Mouse (Mus musculus) stomach, embryonic 14.5 days (tissue): ENCODE measurements around the gene Zfp78. TPM values are rescaled to one million over a fixed set of nuclear protein-coding genes. Genes with fewer than 3 reads are reported as not detected.
"Not testable (repeated sequence)": the region's sequence is repeated elsewhere in the genome, so short reads cannot be mapped to it uniquely, and the experiment has no call there.

ENCODE experiments used
- ATAC-seq: fragments of 200-750 bp; cut with Nextera tagmentation; 2 replicates; pipeline ENCODE4 v1.8.0; 2017; ENCODE audit warnings: low read depth, moderate TSS enrichment; ENCODE audit not compliant: insufficient number of reproducible peaks, insufficient read depth, low FRiP score
- H3K27ac ChIP-seq: fragments of 300-500 bp; sonication (generic); 2 replicates; pipeline ENCODE4 v1.5.1; 2014; ENCODE audit warnings: mild to moderate bottlenecking, low read length, moderate library complexity, mixed read lengths
- H3K27me3 ChIP-seq: fragments of 300-500 bp; sonication (generic); 2 replicates; pipeline ENCODE4 v1.6.1; 2014; ENCODE audit warnings: low read length, control low read depth, mixed read lengths; ENCODE audit not compliant: control insufficient read depth, insufficient read depth
- H3K36me3 ChIP-seq: fragments of 300-500 bp; sonication (generic); 2 replicates; pipeline ENCODE4 v1.6.1; 2014; ENCODE audit warnings: mild to moderate bottlenecking, control low read depth, low read length, moderate library complexity, mixed read lengths; ENCODE audit not compliant: control insufficient read depth, insufficient read depth
- H3K4me1 ChIP-seq: fragments of 300-500 bp; sonication (generic); 2 replicates; pipeline ENCODE4 v1.6.1; 2014; ENCODE audit warnings: low read length, control low read depth, mixed read lengths; ENCODE audit not compliant: control insufficient read depth, insufficient read depth
- H3K4me2 ChIP-seq: fragments of 300-500 bp; sonication (generic); replicated peaks from 2 replicates; pipeline ENCODE4 v1.6.1; 2014; ENCODE audit warnings: low read depth, low read length, control low read depth
- H3K4me3 ChIP-seq: fragments of 300-500 bp; sonication (generic); 2 replicates; pipeline ENCODE4 v1.5.1; 2014; ENCODE audit warnings: low read depth, low read length, control low read depth
- H3K9ac ChIP-seq: fragments of 300-500 bp; sonication (generic); replicated peaks from 2 replicates; pipeline ENCODE4 v1.6.1; 2014; ENCODE audit warnings: low read depth, mild to moderate bottlenecking, control low read depth, low read length, moderate library complexity, mixed read lengths
- H3K9me3 ChIP-seq: fragments of 300-500 bp; sonication (generic); 2 replicates; pipeline ENCODE4 v1.6.1; 2016; ENCODE audit warnings: low read depth, low read length, control low read depth; ENCODE audit not compliant: control insufficient read depth
- WGBS: fragments of 180-500 bp; shearing (Covaris S2); extraction: QIAGEN DNeasy Blood & Tissue Kit; methylation state at CpG from one replicate; pipeline ENCODE4 v1.1.7; 2014; 5-methylcytosine and 5-hydroxymethylcytosine counted together
- polyA plus RNA-seq: library from polyadenylated mRNA; unstranded; fragments of >200 nt; fragmentation: Nextera tagmentation; extraction: Ambion mirVana; gene quantifications from 2 replicates; pipeline ENCODE4 v1.2.1, GENCODE M21; 2014

Gene Zfp78
- polyA plus RNA-seq, 1 experiment from 2014 or later, result 4.5 TPM

DNA sequence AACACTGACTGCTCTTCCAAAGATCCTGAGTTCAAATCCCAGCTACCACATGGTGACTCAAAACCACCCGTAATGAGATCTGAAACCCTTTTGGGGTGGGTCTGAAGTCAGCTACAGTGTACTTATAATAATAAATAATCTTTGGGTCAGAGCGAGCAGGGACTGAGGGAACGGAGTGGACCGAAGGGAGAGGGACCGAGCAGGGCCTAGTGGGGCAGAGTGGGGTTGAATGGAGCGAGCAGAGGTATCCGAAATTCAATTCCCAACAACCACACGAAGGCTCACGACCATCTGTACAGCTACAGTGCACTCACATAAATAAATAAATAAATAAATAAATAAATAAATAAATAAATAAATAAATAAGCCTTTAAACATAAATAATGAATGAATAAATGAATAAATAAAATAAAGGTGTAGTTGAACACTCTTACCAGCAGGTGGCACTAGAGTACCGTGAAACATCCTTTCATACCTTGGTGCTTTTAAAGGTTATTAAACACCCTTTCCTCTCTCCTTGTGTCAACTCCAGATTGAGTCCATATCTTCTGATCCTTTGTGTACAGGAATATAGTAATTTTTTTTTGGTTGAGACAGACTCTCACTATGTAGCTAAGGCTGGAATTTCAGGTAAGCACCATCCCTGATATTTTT lies 4.0 kb upstream of the Zfp78 start:
- H3K27ac ChIP-seq, result no peak overlapping the region
- no peaks in the 10 kb centered on the region for H3K27me3 ChIP-seq
- no peaks in the 10 kb centered on the region for H3K9me3 ChIP-seq
- H3K4me3 ChIP-seq, result no peak overlapping the region
- no peak overlapping the region for H3K9ac ChIP-seq
- H3K4me2 ChIP-seq, result no peak overlapping the region
- no peak for ATAC-seq
- H3K36me3 ChIP-seq, result 0 out of 2 replicates have a peak, but pooled peaks cover 2% of the 10 kb centered on the region
- 54% methylated on average over 10 of the region's 10 CpGs for WGBS
- H3K4me1 ChIP-seq, result peaks cover 5% of the 10 kb centered on the region; the same call in 1 of the 2 replicates

DNA sequence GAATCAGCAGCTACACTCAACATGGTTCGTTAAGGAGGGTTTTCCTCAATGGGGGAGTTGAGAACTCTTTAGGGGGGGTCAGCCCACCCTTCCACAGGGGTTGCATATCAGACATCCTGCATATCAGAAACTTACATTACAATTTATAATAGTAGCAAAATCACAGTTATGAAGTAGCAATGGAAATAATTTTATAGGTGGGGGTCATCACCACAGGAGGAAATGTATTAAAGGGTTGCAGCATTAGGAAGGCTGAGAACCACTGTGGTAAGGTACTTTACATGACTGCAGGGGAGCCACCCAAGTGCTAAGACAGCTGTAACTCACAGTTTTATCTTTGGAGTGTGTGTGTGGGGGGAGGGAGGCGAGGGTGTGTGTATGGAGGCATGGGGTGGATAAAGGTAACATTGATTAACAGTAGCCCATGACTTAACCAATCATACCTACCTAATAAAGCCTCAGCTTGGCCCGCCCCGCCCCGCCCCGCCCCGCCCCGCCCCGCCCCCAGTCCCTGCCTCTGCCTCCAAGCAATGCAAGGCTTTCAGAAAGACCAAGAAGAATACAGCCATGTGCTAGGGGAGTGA lies 2.5 kb upstream of the Zfp78 start:
- WGBS, result 13% methylated on average over 9 of the region's 9 CpGs

GRCm38 (mm10) chr7:6361756-6362155 lies 1.3 kb upstream of the Zfp78 start:
- H3K9ac ChIP-seq, result 0 out of 2 replicates have a peak overlapping the region, but pooled peaks have one; percentile 36
- H3K4me1 ChIP-seq, result peaks cover 6% of the 10 kb centered on the region; the same call in 1 of the 2 replicates
- H3K27ac ChIP-seq, result peak overlapping the region; percentile 82
- H3K9me3 ChIP-seq, result no peaks in the 10 kb centered on the region
- H3K36me3 ChIP-seq, result no peaks in the 10 kb centered on the region
- ATAC-seq, result no peak
- no peaks in the 10 kb centered on the region for H3K27me3 ChIP-seq
- WGBS, result 27% methylated on average over 7 of the region's 7 CpGs
- H3K4me3 ChIP-seq, result peak overlapping the region; percentile 53
- peak overlapping the region; percentile 49 for H3K4me2 ChIP-seq

More for the DNA sequence above, 2.5 kb upstream of the Zfp78 start:
- H3K4me2 ChIP-seq, result no peak overlapping the region
- H3K9ac ChIP-seq, result no peak overlapping the region
- no peak overlapping the region for H3K4me3 ChIP-seq
- ATAC-seq, result no peak
- H3K27me3 ChIP-seq, result no peaks in the 10 kb centered on the region
- H3K36me3 ChIP-seq, result no peaks in the 10 kb centered on the region
- peaks cover 6% of the 10 kb centered on the region; the same call in 1 of the 2 replicates for H3K4me1 ChIP-seq
- no peaks in the 10 kb centered on the region for H3K9me3 ChIP-seq
- no peak overlapping the region for H3K27ac ChIP-seq

DNA sequence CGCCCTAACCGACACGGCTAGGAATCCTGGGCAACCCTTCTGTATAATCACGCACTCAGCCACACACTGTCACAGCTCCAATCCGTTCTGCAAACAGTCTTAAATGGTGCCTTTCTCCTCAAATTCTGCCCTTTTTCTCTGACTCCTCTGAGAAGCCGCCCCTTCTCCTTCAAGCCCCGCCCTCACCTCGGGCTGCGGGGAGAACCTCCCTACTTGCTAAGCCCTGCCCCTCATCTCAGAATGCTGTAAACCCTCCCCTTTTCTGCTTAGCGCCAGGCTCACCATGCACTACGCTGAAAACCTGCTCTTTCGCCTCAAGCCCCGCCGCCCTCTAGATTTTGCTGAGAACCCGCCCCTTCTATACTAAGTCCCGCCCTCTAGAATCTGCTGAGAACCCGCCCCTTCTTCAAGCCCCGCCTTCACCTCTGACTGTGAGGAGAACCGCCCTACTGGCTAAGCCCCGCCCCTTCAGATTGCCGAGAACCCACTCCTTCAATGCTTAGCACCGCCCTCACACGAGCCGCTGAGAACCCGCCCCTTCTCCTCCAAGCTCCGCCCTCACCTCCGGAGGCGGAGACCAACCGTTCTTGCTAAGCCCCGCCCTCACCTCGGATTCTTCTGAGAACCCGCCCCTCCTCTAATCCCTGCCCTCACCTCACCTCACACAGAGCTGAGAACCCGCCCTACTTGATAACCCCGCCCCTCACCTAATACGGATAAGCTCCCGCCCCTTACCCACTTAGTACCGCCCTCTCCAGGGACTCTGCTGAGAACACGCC lies 623 bp upstream of the Zfp78 start:
- WGBS, result under 1% methylated on average over 38 of the region's 38 CpGs
- no peaks in the 10 kb centered on the region for H3K9me3 ChIP-seq
- H3K36me3 ChIP-seq, result no peaks in the 10 kb centered on the region
- no peaks in the 10 kb centered on the region for H3K27me3 ChIP-seq
- peaks cover 6% of the 10 kb centered on the region; the same call in 1 of the 2 replicates for H3K4me1 ChIP-seq
- H3K9ac ChIP-seq, result peak overlapping the region; percentile 36; the same call in 1 of the 2 replicates
- peak; percentile 94 for ATAC-seq
- peak overlapping the region; percentile 82 for H3K27ac ChIP-seq
- peak overlapping the region; percentile 53 for H3K4me3 ChIP-seq
- H3K4me2 ChIP-seq, result peak overlapping the region; percentile 49

DNA sequence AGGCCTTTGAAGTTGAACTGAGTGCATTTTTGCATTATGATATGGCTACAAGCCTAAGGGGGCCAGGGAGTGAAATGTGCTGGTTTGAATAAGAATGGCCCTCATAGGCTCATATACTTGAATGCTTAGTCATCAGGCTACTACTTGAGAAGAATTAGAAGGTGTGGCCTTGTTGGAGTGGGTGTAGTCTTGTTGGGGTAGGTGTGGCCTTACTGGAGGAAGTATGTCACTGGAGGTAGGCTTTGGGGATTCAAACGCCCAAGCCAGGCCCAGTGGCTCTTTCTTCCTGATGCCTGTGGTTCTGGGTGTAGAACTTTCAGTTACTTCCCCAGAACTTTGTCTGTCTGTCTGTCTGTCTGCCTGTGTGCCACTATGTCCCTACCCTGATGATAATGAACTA lies 1.7 kb downstream of the Zfp78 start:
- H3K9me3 ChIP-seq, result no peaks in the 10 kb centered on the region
- H3K4me3 ChIP-seq, result no peak overlapping the region
- no peak overlapping the region for H3K27ac ChIP-seq
- H3K36me3 ChIP-seq, result no peaks in the 10 kb centered on the region
- no peak overlapping the region for H3K9ac ChIP-seq
- no peak overlapping the region for H3K4me2 ChIP-seq
- ATAC-seq, result no peak
- peaks cover 6% of the 10 kb centered on the region; the same call in 1 of the 2 replicates for H3K4me1 ChIP-seq
- no peaks in the 10 kb centered on the region for H3K27me3 ChIP-seq
- 71% methylated on average over 1 of the region's 1 CpGs for WGBS

DNA sequence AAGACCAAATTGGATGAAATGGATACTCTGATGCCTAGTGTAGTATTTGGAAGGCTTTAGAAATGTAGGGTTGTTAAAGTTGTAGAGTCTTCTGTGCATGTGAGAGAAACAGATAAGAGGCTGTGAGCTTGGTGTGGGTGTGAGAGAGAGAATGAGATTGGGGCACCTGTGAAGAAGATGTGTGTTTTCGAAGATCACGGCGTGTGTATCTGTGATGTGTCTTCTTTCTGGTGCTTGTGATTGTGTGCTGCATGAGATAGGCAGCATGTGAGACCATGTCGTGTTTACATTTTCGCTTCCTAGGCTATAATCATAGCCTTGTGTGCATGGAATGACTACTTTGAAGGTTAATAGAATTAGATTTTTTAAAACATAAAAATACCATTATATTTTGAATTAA lies 4.1 kb downstream of the Zfp78 start:
- no peak overlapping the region for H3K4me3 ChIP-seq
- ATAC-seq, result no peak
- 92% methylated on average over 5 of the region's 5 CpGs for WGBS

DNA sequence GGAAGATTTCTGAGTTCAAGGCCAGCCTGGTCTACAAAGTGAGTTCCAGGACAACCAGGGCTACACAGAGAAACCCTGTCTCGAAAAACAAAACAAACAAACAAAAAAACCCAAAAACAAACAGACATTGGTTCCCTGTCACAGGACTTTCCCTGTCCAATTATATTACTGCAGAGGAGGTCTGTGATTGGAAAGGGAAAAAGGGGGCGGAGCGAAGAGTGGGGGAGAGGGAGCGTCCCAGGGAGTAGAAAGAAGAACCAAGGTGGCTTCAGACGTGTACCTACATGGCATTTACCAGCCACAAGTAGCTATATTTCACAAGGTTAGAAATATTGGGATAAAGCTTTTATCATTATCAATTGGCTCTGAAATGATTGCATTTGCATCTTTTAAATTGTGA lies 5.1 kb downstream of the Zfp78 start:
- not testable (repeated sequence) for ATAC-seq, H3K27me3 ChIP-seq, H3K4me2 ChIP-seq, H3K27ac ChIP-seq, H3K9me3 ChIP-seq, H3K36me3 ChIP-seq, H3K9ac ChIP-seq, H3K4me1 ChIP-seq, H3K4me3 ChIP-seq
- 78% methylated on average over 5 of the region's 5 CpGs for WGBS

More for the DNA sequence above, 4.1 kb downstream of the Zfp78 start:
- H3K9me3 ChIP-seq, result no peaks in the 10 kb centered on the region
- H3K27me3 ChIP-seq, result no peaks in the 10 kb centered on the region
- H3K4me2 ChIP-seq, result no peak overlapping the region
- H3K27ac ChIP-seq, result no peak overlapping the region
- H3K4me1 ChIP-seq, result peaks cover 6% of the 10 kb centered on the region; the same call in 1 of the 2 replicates
- H3K9ac ChIP-seq, result no peak overlapping the region
- H3K36me3 ChIP-seq, result no peaks in the 10 kb centered on the region

DNA sequence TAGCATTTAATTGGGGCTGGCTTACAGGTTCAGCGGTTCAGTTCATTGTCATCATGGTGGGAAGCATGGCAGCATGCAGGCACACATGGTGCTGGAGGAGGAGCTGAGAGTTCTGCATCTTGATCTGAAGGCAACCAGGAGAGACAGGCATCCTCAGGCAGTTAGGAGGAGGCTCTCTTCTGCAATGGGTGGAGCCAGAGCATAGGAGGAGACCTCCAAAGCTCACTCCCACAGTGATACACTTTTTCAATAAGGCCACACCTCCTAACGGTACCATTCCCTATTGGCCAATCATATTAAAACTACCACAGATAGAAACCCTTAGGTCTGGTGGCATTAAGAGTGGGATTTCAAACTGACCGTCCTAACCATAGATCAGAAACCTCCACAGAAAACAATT lies 6.4 kb downstream of the Zfp78 start:
- Histone ChIP-seq H3K4me3 (no peak overlapping the region), H3K4me2 (no peak overlapping the region), H3K27ac (no peak overlapping the region), H3K9ac (no peak overlapping the region), H3K27me3 (no peaks in the 10 kb centered on the region), H3K4me1 (no peaks in the 10 kb centered on the region), H3K36me3 (no peaks in the 10 kb centered on the region), H3K9me3 (no peaks in the 10 kb centered on the region)
- 90% methylated on average over 3 of the region's 3 CpGs for WGBS
- 0 out of 2 replicates have a peak, but pooled peaks have one; percentile 14 for ATAC-seq
